Mouse (Mus musculus) gastrocnemius, adult 18-20 months (tissue): ENCODE measurements around the gene Cbarp. TPM values are rescaled to one million over a fixed set of nuclear protein-coding genes. Genes with fewer than 3 reads are reported as not detected.

Source experiments
- DNase-seq: peaks from one replicate; pipeline ENCODE4 v3.0.0; 2021; ENCODE audit warnings: low spot score
- total RNA-seq, 2 experiments: library from RNA; stranded (reverse); gene quantifications; 2 replicates each; pipeline ENCODE4 v1.2.3; 2021

Cbarp gene
- total RNA-seq, 2 experiments from 2014 or later = 1.6 to 1.9 TPM

- DNase-seq = no peak
These were observed 9.2 kb downstream of the Cbarp start for GRCm38 (mm10) chr10:80131316-80131951.

GRCm38 (mm10) chr10:80130403-80131031, 10.1 kb downstream of the Cbarp start:
- no peak for DNase-seq

GRCm38 (mm10) chr10:80129846-80130245, 10.8 kb downstream of the Cbarp start:
- no peak for DNase-seq

GRCm38 (mm10) chr10:80127920-80128319, 12.7 kb downstream of the Cbarp start:
- no peak for DNase-seq

GRCm38 (mm10) chr10:80123932-80124562, 16.6 kb downstream of the Cbarp start:
- DNase-seq = no peak

- no peak for DNase-seq
These were observed 19.0 kb downstream of the Cbarp start for GRCm38 (mm10) chr10:80121639-80122038.

GRCm38 (mm10) chr10:80120146-80120545, 20.5 kb downstream of the Cbarp start:
- DNase-seq = peak; percentile 60

- DNase-seq = no peak
These were observed 22.1 kb downstream of the Cbarp start for GRCm38 (mm10) chr10:80118552-80118951.

- DNase-seq = no peak
These were observed 22.9 kb downstream of the Cbarp start for GRCm38 (mm10) chr10:80117736-80118135.

GRCm38 (mm10) chr10:80116927-80117691, 23.5 kb downstream of the Cbarp start:
- DNase-seq = peak; percentile 81

- DNase-seq = no peak
These were observed 24.1 kb downstream of the Cbarp start for GRCm38 (mm10) chr10:80116563-80116926.

GRCm38 (mm10) chr10:80115944-80116335, 24.7 kb downstream of the Cbarp start:
- DNase-seq = no peak

GRCm38 (mm10) chr10:80115290-80115943, 25.2 kb downstream of the Cbarp start, which contains the start of gene Stk11:
Gene Stk11 (plus strand): TSS chr10:80115803.
- DNase-seq = peak; percentile 100

GRCm38 (mm10) chr10:80114341-80115284, 26.0 kb downstream of the Cbarp start:
- peak; percentile 93 for DNase-seq

- DNase-seq = no peak
These were observed 33.0 kb downstream of the Cbarp start for GRCm38 (mm10) chr10:80107678-80108077.

- no peak for DNase-seq
These were observed 34.7 kb downstream of the Cbarp start for GRCm38 (mm10) chr10:80105926-80106325.

GRCm38 (mm10) chr10:80105460-80105859, 35.2 kb downstream of the Cbarp start, which contains the start of gene Sbno2:
Gene Sbno2 (minus strand): TSS chr10:80105571.
- DNase-seq = no peak

- DNase-seq = no peak
These were observed 36.5 kb downstream of the Cbarp start for GRCm38 (mm10) chr10:80104181-80104580.

- no peak for DNase-seq
These were observed 37.6 kb downstream of the Cbarp start for GRCm38 (mm10) chr10:80103032-80103431.

- DNase-seq = peak; percentile 84
These were observed 38.3 kb downstream of the Cbarp start for GRCm38 (mm10) chr10:80102216-80102915.
